Mouse (Mus musculus) forebrain, embryonic 14.5 days (tissue): ENCODE measurements at regions not wholly inside any gene's neighbourhood (a gene's known extent, or its start where the extent isn't known, plus 50 kb on each side); places are given as distances from the start of the nearest gene placed in this dataset.

Source experiments
- ATAC-seq: fragments of 200-750 bp; cut with Nextera tagmentation; 2 replicates; pipeline ENCODE4 v1.8.0; 2017; ENCODE audit warnings: mild to moderate bottlenecking, moderate library complexity
- DNase-seq: peaks from one replicate; pipeline ENCODE4 v3.0.0-alpha.2; 2015; ENCODE audit warnings: low spot score
- H3K27ac ChIP-seq: fragments of 300-500 bp; sonication (generic); 2 replicates; pipeline ENCODE4 v1.5.1; 2014; ENCODE audit warnings: low read depth, mild to moderate bottlenecking, control low read depth, low read length, moderate library complexity
- H3K27me3 ChIP-seq: fragments of 300-500 bp; sonication (generic); replicated peaks from 2 replicates; pipeline ENCODE4 v1.6.1; 2014; ENCODE audit warnings: low read length, control low read depth, mixed read lengths; ENCODE audit not compliant: control insufficient read depth, insufficient read depth
- H3K36me3 ChIP-seq: fragments of 300-500 bp; sonication (generic); 2 replicates; pipeline ENCODE4 v1.6.1; 2014; ENCODE audit warnings: low read length, control low read depth; ENCODE audit not compliant: control insufficient read depth, insufficient read depth
- H3K4me1 ChIP-seq: fragments of 300-500 bp; sonication (generic); 2 replicates; pipeline ENCODE4 v1.6.1; 2014; ENCODE audit warnings: antibody characterized with exemption, low read length, control low read depth; ENCODE audit not compliant: control insufficient read depth, insufficient read depth
- H3K4me2 ChIP-seq: fragments of 300-500 bp; sonication (generic); 2 replicates; pipeline ENCODE4 v1.6.1; 2014; ENCODE audit warnings: mild to moderate bottlenecking, control low read depth, low read length
- H3K4me3 ChIP-seq: fragments of 300-500 bp; sonication (generic); 2 replicates; pipeline ENCODE4 v1.5.1; 2014; ENCODE audit warnings: low read depth, low read length, control low read depth
- H3K9ac ChIP-seq: fragments of 300-500 bp; sonication (generic); 2 replicates; pipeline ENCODE4 v1.6.1; 2014; ENCODE audit warnings: mild to moderate bottlenecking, low read length, control low read depth, moderate library complexity
- H3K9me3 ChIP-seq: fragments of 300-500 bp; sonication (generic); replicated peaks from 2 replicates; pipeline ENCODE4 v1.6.1; 2016; ENCODE audit warnings: low read length, control low read depth, mixed read lengths; ENCODE audit not compliant: control insufficient read depth
- WGBS: fragments of 180-500 bp; shearing (Covaris S2); extraction: QIAGEN DNeasy Blood & Tissue Kit; methylation state at CpG from one replicate; pipeline ENCODE4 v1.1.7; 2014; 5-methylcytosine and 5-hydroxymethylcytosine counted together

DNA sequence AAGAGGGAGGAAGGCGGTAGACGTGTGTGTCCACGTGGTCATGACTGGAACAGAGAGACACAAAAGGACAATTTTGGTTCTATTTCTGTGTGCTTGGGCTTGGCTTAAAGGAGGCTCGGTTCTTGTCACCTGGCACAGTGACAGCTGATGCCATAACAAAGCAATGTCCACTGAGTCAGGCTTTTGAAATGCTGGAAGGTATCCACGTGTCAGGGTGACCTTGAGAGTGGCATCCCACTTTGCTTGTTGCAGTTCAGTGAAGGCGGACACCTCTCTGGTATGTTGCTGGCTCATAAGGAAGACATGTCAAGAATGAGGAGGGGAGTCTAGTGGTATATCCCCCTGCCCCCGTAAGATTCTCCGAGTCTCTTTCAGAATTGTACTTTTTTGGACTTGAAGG is 192.6 kb upstream of the Ddhd1 start:
- Histone ChIP-seq H3K27me3 (no peaks in the 10 kb centered on the region), H3K9ac (no peak overlapping the region), H3K36me3 (no peaks in the 10 kb centered on the region), H3K27ac (no peak overlapping the region), H3K4me1 (no peaks in the 10 kb centered on the region), H3K4me2 (no peak overlapping the region), H3K4me3 (no peak overlapping the region), H3K9me3 (no peaks in the 10 kb centered on the region)
- no peak for ATAC-seq
- no peak for DNase-seq
- WGBS = 76% methylated on average over 8 of the region's 8 CpGs

DNA sequence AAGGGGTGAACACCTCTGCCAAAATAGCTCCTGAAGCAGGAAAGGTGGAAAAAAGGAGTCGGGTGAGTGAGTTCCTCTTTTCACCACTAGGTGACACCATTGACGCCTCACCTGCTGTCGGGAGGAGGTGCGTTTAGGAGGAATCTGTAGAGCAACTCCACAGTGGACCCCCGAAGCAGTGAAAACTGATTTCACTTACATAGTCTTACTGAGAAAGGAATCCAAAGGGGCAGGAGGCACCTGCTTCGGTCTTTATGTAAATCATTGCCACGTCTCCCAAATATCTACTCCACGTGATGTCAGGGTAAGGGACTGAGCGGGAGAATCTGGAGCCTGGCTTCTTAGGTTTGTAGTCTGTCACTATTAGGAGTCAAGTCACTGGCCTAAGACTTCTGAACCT is 220.5 kb upstream of the Ddhd1 start:
- 14% methylated on average over 9 of the region's 9 CpGs for WGBS
- ATAC-seq = peak; percentile 32; the same call in 1 of the 2 replicates

DNA sequence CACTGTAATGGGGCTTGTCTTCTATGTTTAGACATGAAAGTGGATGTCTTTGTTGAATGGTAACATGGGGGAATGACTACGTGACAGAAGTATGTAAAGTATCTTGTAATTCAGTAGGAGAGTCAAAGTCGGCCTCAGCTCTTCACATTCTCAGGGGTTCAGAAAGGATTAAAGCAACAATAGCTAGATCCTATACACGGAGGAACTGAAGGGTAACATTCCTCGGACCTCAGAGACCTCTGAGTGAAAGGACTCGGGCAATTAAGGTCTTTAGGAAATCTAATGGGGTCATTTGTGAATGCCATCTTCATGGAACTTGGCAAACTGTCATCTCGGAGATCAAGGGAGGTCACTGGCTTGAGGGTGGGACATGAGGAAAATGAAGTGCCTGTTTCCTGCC is 262.8 kb upstream of the Ddhd1 start:
- H3K4me2 ChIP-seq = no peak overlapping the region
- no peak for ATAC-seq
- DNase-seq = peak; percentile 1
- no peaks in the 10 kb centered on the region for H3K27me3 ChIP-seq
- H3K9me3 ChIP-seq = no peaks in the 10 kb centered on the region
- H3K27ac ChIP-seq = no peak overlapping the region
- no peaks in the 10 kb centered on the region for H3K4me1 ChIP-seq
- WGBS = under 1% methylated on average over 6 of the region's 6 CpGs
- H3K36me3 ChIP-seq = no peaks in the 10 kb centered on the region
- no peak overlapping the region for H3K9ac ChIP-seq
- H3K4me3 ChIP-seq = no peak overlapping the region

More for the DNA sequence above, 220.5 kb upstream of the Ddhd1 start:
- no peak overlapping the region for H3K9ac ChIP-seq
- no peaks in the 10 kb centered on the region for H3K27me3 ChIP-seq
- H3K36me3 ChIP-seq = no peaks in the 10 kb centered on the region
- H3K9me3 ChIP-seq = no peaks in the 10 kb centered on the region
- no peaks in the 10 kb centered on the region for H3K4me1 ChIP-seq
- H3K27ac ChIP-seq = no peak overlapping the region
- H3K4me3 ChIP-seq = no peak overlapping the region
- no peak overlapping the region for H3K4me2 ChIP-seq
- peak; percentile 68 for DNase-seq

GRCm38 (mm10) chr14:45943581-45943980 is 285.6 kb upstream of the Ddhd1 start:
- Histone ChIP-seq H3K36me3 (no peaks in the 10 kb centered on the region), H3K4me2 (no peak overlapping the region), H3K9ac (no peak overlapping the region), H3K9me3 (no peaks in the 10 kb centered on the region), H3K27ac (no peak overlapping the region), H3K4me3 (no peak overlapping the region), H3K27me3 (no peaks in the 10 kb centered on the region), H3K4me1 (no peaks in the 10 kb centered on the region)
- DNase-seq (no peak), ATAC-seq (no peak)
- WGBS = 83% methylated on average over 2 of the region's 2 CpGs

- Histone ChIP-seq H3K9ac (no peak overlapping the region), H3K9me3 (no peaks in the 10 kb centered on the region), H3K4me3 (no peak overlapping the region), H3K36me3 (no peaks in the 10 kb centered on the region), H3K4me1 (no peaks in the 10 kb centered on the region), H3K4me2 (no peak overlapping the region), H3K27me3 (no peaks in the 10 kb centered on the region), H3K27ac (no peak overlapping the region)
- WGBS = 84% methylated on average over 5 of the region's 5 CpGs
- ATAC-seq (no peak), DNase-seq (no peak)
Observed at GRCm38 (mm10) chr14:45944101-45944500, 286.2 kb upstream of the Ddhd1 start.

- 39% methylated on average over 8 of the region's 8 CpGs for WGBS
- H3K27ac ChIP-seq = no peak overlapping the region
- no peak overlapping the region for H3K4me3 ChIP-seq
- H3K36me3 ChIP-seq = no peaks in the 10 kb centered on the region
- no peaks in the 10 kb centered on the region for H3K9me3 ChIP-seq
- H3K27me3 ChIP-seq = no peaks in the 10 kb centered on the region
- H3K9ac ChIP-seq = no peak overlapping the region
- H3K4me1 ChIP-seq = no peaks in the 10 kb centered on the region
- DNase-seq = no peak
- H3K4me2 ChIP-seq = no peak overlapping the region
- ATAC-seq = no peak
Observed at GRCm38 (mm10) chr14:45944506-45944905, 286.6 kb upstream of the Ddhd1 start.

GRCm38 (mm10) chr14:45956624-45957023 is 298.7 kb upstream of the Ddhd1 start:
- 91% methylated on average over 8 of the region's 8 CpGs for WGBS
- Histone ChIP-seq H3K27ac (no peak overlapping the region), H3K4me3 (no peak overlapping the region), H3K9ac (no peak overlapping the region), H3K9me3 (no peaks in the 10 kb centered on the region), H3K4me1 (no peaks in the 10 kb centered on the region), H3K4me2 (no peak overlapping the region), H3K36me3 (no peaks in the 10 kb centered on the region), H3K27me3 (no peaks in the 10 kb centered on the region)
- ATAC-seq (no peak), DNase-seq (no peak)

DNA sequence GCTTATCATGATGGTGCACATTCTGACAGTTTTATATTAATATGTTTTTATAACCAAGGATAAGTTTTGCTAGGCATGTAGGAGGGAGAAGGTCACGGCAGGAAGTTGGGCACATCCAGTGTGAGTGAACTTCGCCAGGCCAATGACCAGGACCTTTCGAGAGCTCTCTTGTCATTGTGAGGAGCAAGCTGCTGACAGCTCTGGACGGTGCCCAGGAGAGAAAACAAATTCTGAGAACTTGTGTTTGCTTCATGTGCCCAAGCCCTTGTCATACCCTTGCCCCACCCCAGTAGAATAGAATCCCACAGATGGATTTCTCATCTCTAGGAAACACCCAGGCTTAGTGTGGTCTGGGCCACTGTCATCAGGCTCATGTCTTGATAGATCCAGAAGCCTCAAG is 304.5 kb upstream of the Ddhd1 start:
- WGBS = 91% methylated on average over 4 of the region's 4 CpGs
- Histone ChIP-seq H3K9me3 (no peaks in the 10 kb centered on the region), H3K9ac (no peak overlapping the region), H3K27me3 (no peaks in the 10 kb centered on the region), H3K4me3 (no peak overlapping the region), H3K4me2 (no peak overlapping the region), H3K36me3 (no peaks in the 10 kb centered on the region), H3K27ac (no peak overlapping the region), H3K4me1 (no peaks in the 10 kb centered on the region)
- ATAC-seq (no peak), DNase-seq (no peak)

DNA sequence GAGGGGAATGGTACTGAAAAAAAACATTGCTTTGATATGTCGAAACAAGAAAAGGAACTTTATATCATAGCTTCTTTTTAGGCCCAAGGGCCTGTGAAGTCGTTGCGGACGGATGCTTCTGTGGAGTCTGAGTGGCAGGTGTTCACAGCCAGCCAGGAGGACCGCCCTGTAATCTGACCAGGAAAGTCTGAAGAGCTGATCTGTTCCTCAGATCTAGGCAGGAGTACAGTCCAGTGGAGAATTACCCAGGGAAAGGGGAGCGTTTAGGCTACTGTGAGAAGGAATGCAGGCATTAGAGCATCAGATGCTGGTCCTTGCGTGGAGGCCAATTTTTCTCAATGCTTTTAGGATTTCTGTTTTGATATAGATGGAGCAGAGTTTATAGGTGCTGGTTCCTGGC is 306.1 kb upstream of the Ddhd1 start:
- Histone ChIP-seq H3K4me1 (no peaks in the 10 kb centered on the region), H3K4me3 (no peak overlapping the region), H3K27ac (no peak overlapping the region), H3K4me2 (no peak overlapping the region), H3K36me3 (no peaks in the 10 kb centered on the region), H3K27me3 (no peaks in the 10 kb centered on the region), H3K9me3 (no peaks in the 10 kb centered on the region), H3K9ac (no peak overlapping the region)
- WGBS = 73% methylated on average over 7 of the region's 7 CpGs
- no peak for DNase-seq
- no peak for ATAC-seq
